Mouse (Mus musculus): ENCODE data around the gene Clca3a2. TPM values are rescaled to one million over a fixed set of nuclear protein-coding genes. Genes with fewer than 3 reads are reported as not detected.
"Not testable (repeated sequence)": the region's sequence is repeated elsewhere in the genome, so short reads cannot be mapped to it uniquely, and the experiment has no call there.

Clca3a2 gene
- 0.26 and 0.31 TPM in 2 replicates for polyA plus RNA-seq (2011; ENCODE audit: insufficient read depth, insufficient read length, low read depth, missing spikeins)

DNA sequence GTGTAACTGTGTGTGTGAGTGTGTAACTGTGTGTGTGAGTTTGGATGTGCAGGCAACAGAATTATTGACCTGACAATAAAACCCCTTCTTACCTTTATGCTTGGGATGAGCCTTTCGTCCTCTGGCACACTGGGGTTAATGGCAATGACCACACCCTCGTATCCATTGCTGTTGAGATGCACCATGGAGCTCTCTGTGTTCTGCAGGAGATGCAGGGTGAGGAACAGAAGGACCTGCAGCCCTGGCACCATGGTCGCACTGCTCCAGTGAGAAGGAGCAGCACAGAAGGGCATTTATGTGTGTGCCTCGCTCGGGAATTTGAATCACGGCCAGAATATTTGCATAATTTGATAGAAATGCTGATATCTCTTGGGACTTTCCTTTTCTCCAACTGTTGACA lies at the start of gene Clca3a2:
Gene Clca3a2, minus strand, starts transcription at position 276 of the 400 bp plus-strand sequence.
- not testable (repeated sequence) for H3K9ac ChIP-seq (ENCODE audit: low read depth, poor library complexity, severe bottlenecking); H3K27ac ChIP-seq (ENCODE audit: insufficient read depth, low read length)

DNA sequence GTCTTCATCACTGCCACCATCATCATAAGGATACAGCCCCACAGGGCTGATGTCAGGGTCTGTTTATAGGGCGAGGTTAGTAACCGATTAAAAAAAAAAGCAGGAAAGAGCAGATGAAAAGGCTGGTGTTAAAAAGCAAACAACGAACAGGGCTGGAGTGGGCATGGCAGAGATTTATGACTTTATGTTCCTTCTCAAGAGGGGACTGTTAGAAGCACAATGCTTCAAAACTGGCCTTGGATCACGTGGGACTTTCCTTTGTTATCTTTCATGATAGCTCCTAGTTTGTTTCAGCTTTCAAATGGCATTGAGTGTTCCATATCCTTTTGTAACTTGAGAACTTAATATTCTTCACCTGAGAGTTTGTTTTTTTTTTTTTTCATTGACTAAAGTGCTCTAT lies 30.3 kb upstream of the Clca3a2 start:
- no peaks in the 10 kb centered on the region for H3K9me3 ChIP-seq (replicated peaks; ENCODE audit: control insufficient read depth, insufficient read depth, low read length, poor library complexity, severe bottlenecking)
- TF ChIP-seq CTCF (IDR thresholded peaks at IDR 0.05; ENCODE audit: low read depth, low read length) (no peak), EP300 (IDR thresholded peaks at IDR 0.05; ENCODE audit: insufficient read depth, low read depth, low read length) (no peak), POLR2A (IDR thresholded peaks at IDR 0.05; ENCODE audit: insufficient read depth, low read length) (no peak)
- H3K4me3 ChIP-seq (ENCODE audit: low read depth, low read length) = no peak overlapping the region
- no peak overlapping the region for H3K9ac ChIP-seq (ENCODE audit: low read depth, poor library complexity, severe bottlenecking)
- H3K4me1 ChIP-seq (ENCODE audit: control insufficient read depth, insufficient read depth, low read length) = no peaks in the 10 kb centered on the region
- H3K27ac ChIP-seq (ENCODE audit: insufficient read depth, low read length) = no peak overlapping the region
- H3K27me3 ChIP-seq (ENCODE audit: control insufficient read depth, insufficient read depth, low read length, poor library complexity, severe bottlenecking) = no peaks in the 10 kb centered on the region
- no peaks in the 10 kb centered on the region for H3K36me3 ChIP-seq (ENCODE audit: control insufficient read depth, insufficient read depth, low read length, poor library complexity, severe bottlenecking)

More for the DNA sequence above, at the start of gene Clca3a2:
- not testable (repeated sequence) for H3K4me1 ChIP-seq (ENCODE audit: control insufficient read depth, insufficient read depth, low read length); H3K4me3 ChIP-seq (ENCODE audit: low read depth, low read length); H3K27me3 ChIP-seq (ENCODE audit: control insufficient read depth, insufficient read depth, low read length, poor library complexity, severe bottlenecking); H3K36me3 ChIP-seq (ENCODE audit: control insufficient read depth, insufficient read depth, low read length, poor library complexity, severe bottlenecking); H3K9me3 ChIP-seq (replicated peaks; ENCODE audit: control insufficient read depth, insufficient read depth, low read length, poor library complexity, severe bottlenecking)

DNA sequence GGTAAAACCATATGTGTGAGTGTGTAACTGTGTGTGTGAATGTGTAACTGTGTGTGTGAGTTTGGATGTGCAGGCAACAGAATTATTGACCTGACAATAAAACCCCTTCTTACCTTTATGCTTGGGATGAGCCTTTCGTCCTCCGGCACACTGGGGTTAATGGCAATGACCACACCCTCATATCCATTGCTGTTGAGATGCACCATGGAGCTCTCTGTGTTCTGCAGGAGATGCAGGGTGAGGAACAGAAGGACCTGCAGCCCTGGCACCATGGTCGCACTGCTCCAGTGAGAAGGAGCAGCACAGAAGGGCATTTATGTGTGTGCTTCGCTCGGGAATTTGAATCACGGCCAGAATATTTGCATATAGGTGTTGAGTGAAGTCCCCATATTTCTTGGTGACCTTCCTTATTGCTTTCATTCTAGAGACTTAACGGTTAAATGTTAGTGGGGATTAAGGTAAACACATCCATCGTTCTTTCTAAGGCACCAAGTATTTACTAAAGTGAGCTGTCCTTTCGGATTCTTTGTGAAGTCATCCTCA lies 29.8 kb upstream of the Clca3a2 start, which contains the start of gene Clca3b:
Gene Clca3b, minus strand, starts transcription at position 344 of the 543 bp plus-strand sequence.
- H3K36me3 ChIP-seq (ENCODE audit: control insufficient read depth, insufficient read depth, low read length, poor library complexity, severe bottlenecking); H3K4me1 ChIP-seq (ENCODE audit: control insufficient read depth, insufficient read depth, low read length); H3K27me3 ChIP-seq (ENCODE audit: control insufficient read depth, insufficient read depth, low read length, poor library complexity, severe bottlenecking); H3K9me3 ChIP-seq (replicated peaks; ENCODE audit: control insufficient read depth, insufficient read depth, low read length, poor library complexity, severe bottlenecking); H3K27ac ChIP-seq (ENCODE audit: insufficient read depth, low read length); H3K4me3 ChIP-seq (ENCODE audit: low read depth, low read length); H3K9ac ChIP-seq (ENCODE audit: low read depth, poor library complexity, severe bottlenecking): not testable (repeated sequence)

DNA sequence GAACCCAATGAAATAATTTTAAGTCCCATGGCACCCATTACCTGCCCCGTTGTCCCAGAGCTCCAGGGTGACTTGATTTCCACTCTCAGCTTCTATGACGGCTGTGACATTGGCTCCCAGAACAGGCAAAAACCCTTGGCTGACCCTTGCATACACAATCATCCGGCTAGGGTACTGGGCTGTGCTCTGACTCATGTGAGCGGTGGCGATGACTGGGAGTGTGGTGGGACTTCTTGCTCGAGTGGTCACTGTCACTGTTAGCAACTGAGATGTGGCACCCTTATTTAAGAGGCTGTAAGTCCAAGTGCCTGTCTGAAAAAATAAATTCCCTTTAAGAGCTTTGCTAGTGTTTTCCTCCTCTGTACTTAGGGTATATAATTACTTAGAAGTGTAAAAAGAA lies 8.0 kb upstream of the Clca3a2 start:
- H3K9ac ChIP-seq (ENCODE audit: low read depth, poor library complexity, severe bottlenecking) = no peak overlapping the region
- no peak overlapping the region for H3K4me3 ChIP-seq (ENCODE audit: low read depth, low read length)
- H3K27ac ChIP-seq (ENCODE audit: insufficient read depth, low read length) = no peak overlapping the region
- H3K27me3 ChIP-seq (ENCODE audit: control insufficient read depth, insufficient read depth, low read length, poor library complexity, severe bottlenecking) = no peaks in the 10 kb centered on the region
- no peaks in the 10 kb centered on the region for H3K4me1 ChIP-seq (ENCODE audit: control insufficient read depth, insufficient read depth, low read length)
- H3K9me3 ChIP-seq (replicated peaks; ENCODE audit: control insufficient read depth, insufficient read depth, low read length, poor library complexity, severe bottlenecking) = no peaks in the 10 kb centered on the region
- H3K36me3 ChIP-seq (ENCODE audit: control insufficient read depth, insufficient read depth, low read length, poor library complexity, severe bottlenecking) = no peaks in the 10 kb centered on the region
- no peak for TF ChIP-seq EP300 (IDR thresholded peaks at IDR 0.05; ENCODE audit: insufficient read depth, low read depth, low read length)
- no peak for TF ChIP-seq CTCF (IDR thresholded peaks at IDR 0.05; ENCODE audit: low read depth, low read length)
- TF ChIP-seq POLR2A (IDR thresholded peaks at IDR 0.05; ENCODE audit: insufficient read depth, low read length) = no peak

DNA sequence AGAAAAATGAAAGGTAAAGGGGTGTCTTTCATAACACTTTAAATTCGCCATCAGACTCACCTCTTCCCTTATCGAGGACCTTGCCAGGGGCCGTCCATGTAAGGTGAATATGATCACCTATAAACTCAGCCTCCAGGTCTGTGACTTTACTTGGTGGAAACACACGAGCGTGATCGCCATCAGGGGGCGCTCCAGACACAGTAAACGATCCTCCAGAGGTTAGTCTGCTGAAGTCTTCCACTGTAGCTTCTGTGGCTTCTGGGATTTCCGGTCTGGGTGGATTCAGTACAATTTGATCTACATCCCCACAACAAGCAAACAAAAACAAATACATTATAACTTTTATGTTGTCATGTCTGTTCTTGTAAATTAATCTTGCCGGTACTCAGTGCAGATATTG lies 5.9 kb upstream of the Clca3a2 start:
- Histone ChIP-seq H3K9me3 (replicated peaks; ENCODE audit: control insufficient read depth, insufficient read depth, low read length, poor library complexity, severe bottlenecking) (no peaks in the 10 kb centered on the region), H3K27ac (ENCODE audit: insufficient read depth, low read length) (no peak overlapping the region), H3K27me3 (ENCODE audit: control insufficient read depth, insufficient read depth, low read length, poor library complexity, severe bottlenecking) (no peaks in the 10 kb centered on the region), H3K4me3 (ENCODE audit: low read depth, low read length) (no peak overlapping the region), H3K36me3 (ENCODE audit: control insufficient read depth, insufficient read depth, low read length, poor library complexity, severe bottlenecking) (no peaks in the 10 kb centered on the region), H3K9ac (ENCODE audit: low read depth, poor library complexity, severe bottlenecking) (no peak overlapping the region), H3K4me1 (ENCODE audit: control insufficient read depth, insufficient read depth, low read length) (no peaks in the 10 kb centered on the region)
- TF ChIP-seq CTCF (IDR thresholded peaks at IDR 0.05; ENCODE audit: low read depth, low read length) = peak; percentile 77
- no peak for TF ChIP-seq POLR2A (IDR thresholded peaks at IDR 0.05; ENCODE audit: insufficient read depth, low read length)

DNA sequence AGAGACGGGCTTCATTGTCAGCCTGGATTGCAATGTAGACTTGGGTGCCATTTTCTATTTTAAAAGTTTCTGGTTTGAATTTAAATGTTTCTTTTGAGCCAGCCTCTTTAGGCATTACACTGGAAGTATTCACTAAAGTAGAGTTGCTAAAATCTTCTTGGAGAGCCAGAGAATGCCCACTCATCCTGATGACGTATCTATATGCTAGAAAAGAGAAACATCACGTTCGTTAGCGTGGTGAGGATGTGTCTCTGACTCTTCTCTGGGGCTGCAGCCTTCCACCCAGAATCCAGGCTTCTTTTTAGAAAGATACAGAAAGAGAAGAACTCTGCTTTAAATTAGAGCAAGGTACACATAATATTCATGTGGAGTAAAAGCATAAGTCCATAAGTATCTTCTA lies 4.0 kb upstream of the Clca3a2 start:
- no peaks in the 10 kb centered on the region for H3K4me1 ChIP-seq (ENCODE audit: control insufficient read depth, insufficient read depth, low read length)
- H3K9ac ChIP-seq (ENCODE audit: low read depth, poor library complexity, severe bottlenecking) = no peak overlapping the region
- TF ChIP-seq EP300 (IDR thresholded peaks at IDR 0.05; ENCODE audit: insufficient read depth, low read depth, low read length) (no peak), CTCF (IDR thresholded peaks at IDR 0.05; ENCODE audit: low read depth, low read length) (no peak), POLR2A (IDR thresholded peaks at IDR 0.05; ENCODE audit: insufficient read depth, low read length) (no peak)
- H3K27me3 ChIP-seq (ENCODE audit: control insufficient read depth, insufficient read depth, low read length, poor library complexity, severe bottlenecking) = no peaks in the 10 kb centered on the region
- no peak overlapping the region for H3K27ac ChIP-seq (ENCODE audit: insufficient read depth, low read length)
- H3K36me3 ChIP-seq (ENCODE audit: control insufficient read depth, insufficient read depth, low read length, poor library complexity, severe bottlenecking) = no peaks in the 10 kb centered on the region
- no peaks in the 10 kb centered on the region for H3K9me3 ChIP-seq (replicated peaks; ENCODE audit: control insufficient read depth, insufficient read depth, low read length, poor library complexity, severe bottlenecking)
- no peak overlapping the region for H3K4me3 ChIP-seq (ENCODE audit: low read depth, low read length)

Data from ES-Bruce4 (cell line).